15 mouse cellular contexts compared by ENCODE assay signal in the genomic region with DNA sequence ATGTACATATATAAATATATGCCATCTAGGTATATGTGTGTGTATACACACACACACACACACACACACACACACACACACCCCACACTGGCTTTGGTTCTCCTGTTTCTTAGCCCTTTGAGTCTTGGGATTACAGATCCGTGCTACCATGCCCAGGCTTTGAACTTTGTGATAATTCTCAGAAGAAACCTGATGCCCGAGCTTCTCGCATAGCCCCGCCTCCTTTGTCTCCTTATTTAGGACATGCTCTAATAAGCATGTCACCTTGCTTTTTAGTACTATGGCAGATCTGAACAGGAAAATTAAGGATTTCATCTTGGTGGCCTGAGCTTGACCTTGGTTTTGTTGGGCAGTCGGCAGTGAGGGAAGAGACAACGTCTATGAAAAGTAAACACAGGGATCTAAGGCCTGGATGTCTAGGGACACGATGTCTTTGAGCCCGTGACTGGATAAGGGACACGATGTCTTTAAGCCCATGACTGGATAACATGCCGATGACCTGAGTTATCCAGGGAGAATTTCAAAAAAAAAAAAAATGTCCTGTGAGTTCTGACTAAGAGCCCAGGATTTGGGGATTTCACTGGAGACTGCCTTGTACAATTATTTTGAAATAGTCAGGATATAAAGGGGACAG. TPM values are rescaled to one million over a fixed set of nuclear protein-coding genes. Genes with fewer than 3 reads are reported as not detected.
DNase-seq lines count a peak whose midpoint lies in the region; ATAC-seq and TF ChIP-seq lines count a peak whose summit lies in the region.
"Had no signal": no experiment of that assay in that cellular context is flagged by ENCODE, and none has a peak within 500 bp of the region (broad histone marks: within the 10 kb centered on the region; RNA-seq: fewer than 3 reads in every experiment).

No protein-coding gene starts in this region.

- no peak for TF ChIP-seq CTCF in kidney, postnatal 0 days (IDR thresholded peaks at IDR 0.05; ENCODE audit: low read depth)
- TF ChIP-seq CTCF in MEL (IDR thresholded peaks at IDR 0.05 in 2 of 3, conservative IDR thresholded peaks at IDR 0.05 in 1 of 3; ENCODE audit: control insufficient read depth in 1 of 3, insufficient read depth in 1 of 3, low read depth in 2 of 3, low read length in 3 of 3, poor library complexity in 1 of 3, severe bottlenecking in 1 of 3), result no peak
- TF ChIP-seq CTCF in embryonic fibroblast, embryonic 13.5 days (IDR thresholded peaks at IDR 0.05; ENCODE audit: borderline replicate concordance, insufficient read depth, low read length), result no peak

- no peak overlapping the region for H3K4me3 ChIP-seq in kidney, postnatal 0 days (replicated peaks; ENCODE audit: low read depth, low read length)
- H3K4me3 ChIP-seq in MEL (ENCODE audit: control insufficient read depth in 1 of 2, insufficient read depth in 1 of 2, low read depth in 2 of 2, low read length in 2 of 2), result no peak overlapping the region
- H3K4me3 ChIP-seq in embryonic fibroblast, embryonic 13.5 days (ENCODE audit: insufficient read depth, low read length), result no peak overlapping the region
- H3K4me3 ChIP-seq: hindbrain, embryonic 13.5 days; intestine, embryonic 15.5 days; neural tube, embryonic 13.5 days had no signal

- H3K4me2 ChIP-seq in kidney, postnatal 0 days (ENCODE audit: low read length), result no peak overlapping the region
- H3K4me2 ChIP-seq: hindbrain, embryonic 13.5 days; intestine, embryonic 15.5 days; lung, embryonic 14.5 days; neural tube, embryonic 13.5 days had no signal

- H3K9me3 ChIP-seq in kidney, postnatal 0 days (replicated peaks; ENCODE audit: low read length), result no peaks in the 10 kb centered on the region
- H3K9me3 ChIP-seq in MEL (replicated peaks; ENCODE audit: insufficient read depth, low read length), result no peaks in the 10 kb centered on the region
- H3K9me3 ChIP-seq: hindbrain, embryonic 13.5 days; intestine, embryonic 15.5 days; neural tube, embryonic 13.5 days had no signal

- H3K27ac ChIP-seq in kidney, postnatal 0 days, result no peak overlapping the region
- no peak overlapping the region for H3K27ac ChIP-seq in MEL (ENCODE audit: control insufficient read depth, low read depth, low read length)
- peak overlapping the region; percentile 66 for H3K27ac ChIP-seq in embryonic fibroblast, embryonic 13.5 days (ENCODE audit: insufficient read depth, low read length)
- H3K27ac ChIP-seq: hindbrain, embryonic 13.5 days; intestine, embryonic 15.5 days; neural tube, embryonic 13.5 days had no signal

- TF ChIP-seq POLR2A in MEL (IDR thresholded peaks at IDR 0.05; ENCODE audit: control insufficient read depth in 1 of 2, insufficient read depth in 1 of 2, low read depth in 1 of 2, low read length in 2 of 2, poor library complexity in 1 of 2), result no peak
- no peak for TF ChIP-seq POLR2A in embryonic fibroblast, embryonic 13.5 days (IDR thresholded peaks at IDR 0.05; ENCODE audit: low read depth, low read length)

- TF ChIP-seq EP300 in MEL (IDR thresholded peaks at IDR 0.05; ENCODE audit: low read depth in 1 of 2, low read length in 2 of 2), result no peak

- H3K27me3 ChIP-seq in kidney, postnatal 0 days (ENCODE audit: insufficient read depth, low read length), result no peaks in the 10 kb centered on the region
- no peaks in the 10 kb centered on the region for H3K27me3 ChIP-seq in MEL (ENCODE audit: control insufficient read depth in 1 of 2, insufficient read depth in 2 of 2, low read length in 2 of 2)
- H3K27me3 ChIP-seq: hindbrain, embryonic 13.5 days; intestine, embryonic 15.5 days; neural tube, embryonic 13.5 days had no signal

- H3K4me1 ChIP-seq in kidney, postnatal 0 days (replicated peaks; ENCODE audit: insufficient read depth, low read length), result peaks cover 28% of the 10 kb centered on the region
- H3K4me1 ChIP-seq in MEL (ENCODE audit: control insufficient read depth in 1 of 2, insufficient read depth in 2 of 2, low read length in 2 of 2), result peaks cover 19 to 40% of the 10 kb centered on the region in 2 experiments
- H3K4me1 ChIP-seq in embryonic fibroblast, embryonic 13.5 days (ENCODE audit: control insufficient read depth, insufficient read depth, low read length), result peaks cover 44% of the 10 kb centered on the region

- no peaks in the 10 kb centered on the region for H3K79me2 ChIP-seq in MEL (ENCODE audit: control insufficient read depth, insufficient read depth, low read length, poor library complexity)

- H3K36me3 ChIP-seq in kidney, postnatal 0 days (ENCODE audit: insufficient read depth, low read length), result 0 out of 2 replicates have a peak, but pooled peaks cover 2% of the 10 kb centered on the region
- peaks cover 0 to 42% of the 10 kb centered on the region in 2 experiments; a peak in 2 of 4 replicates for H3K36me3 ChIP-seq in MEL (ENCODE audit: control insufficient read depth in 1 of 2, insufficient read depth in 2 of 2, low read length in 2 of 2)
- H3K36me3 ChIP-seq: hindbrain, embryonic 13.5 days; intestine, embryonic 15.5 days; neural tube, embryonic 13.5 days had no signal

- TF ChIP-seq RAD21 in MEL (IDR thresholded peaks at IDR 0.05; ENCODE audit: low read depth, low read length), result no peak

- 0 out of 2 replicates have a peak, but pooled peaks have one; percentile 11 for ATAC-seq in kidney, postnatal 0 days (replicated peaks; ENCODE audit: low FRiP score, low read depth)
- ATAC-seq in CD4-positive, CD25-positive, alpha-beta regulatory T cell, adult 4 months, result no peak
- ATAC-seq: intestine, embryonic 15.5 days had no signal

- no peak overlapping the region for H3K9ac ChIP-seq in kidney, postnatal 0 days (ENCODE audit: low read depth, low read length)
- no peak overlapping the region for H3K9ac ChIP-seq in MEL (ENCODE audit: control insufficient read depth, low read depth, low read length, poor library complexity, severe bottlenecking)
- H3K9ac ChIP-seq: hindbrain, embryonic 13.5 days; intestine, embryonic 15.5 days; lung, embryonic 14.5 days; neural tube, embryonic 13.5 days had no signal

- DNase-seq in adrenal gland, postnatal 14 days, result peak; percentile 31
- DNase-seq in adrenal gland, adult 18-20 months (ENCODE audit: low spot score in 2 of 2), result no peak
- DNase-seq in kidney, postnatal 0 days (ENCODE audit: low spot score), result peak; percentile 57
- no peak for DNase-seq in kidney, postnatal 4 days
- DNase-seq in MEL (ENCODE audit: low read depth, low spot score), result peak; percentile 35
- no peak for DNase-seq in thymus, postnatal 0 days (ENCODE audit: low spot score)
- DNase-seq: adrenal gland, adult 2 months; cerebellum, adult 8-10 months; thymus, postnatal 14 days had no signal

- WGBS in kidney, postnatal 0 days, result 25% methylated on average over 10 of the region's 10 CpGs

TF ChIP-seq in MEL, 35 proteins besides CTCF, POLR2A, EP300 and RAD21:
- TF ChIP-seq ZMIZ1 (IDR thresholded peaks at IDR 0.05; ENCODE audit: low read depth, low read length) (no peak), TAL1 (IDR thresholded peaks at IDR 0.05; ENCODE audit: low read length) (no peak), ELF1 (IDR thresholded peaks at IDR 0.05; ENCODE audit: low read depth, low read length) (no peak), CHD1 (IDR thresholded peaks at IDR 0.05; ENCODE audit: low read depth, low read length) (no peak), ZC3H11A (IDR thresholded peaks at IDR 0.05; ENCODE audit: low read depth, low read length) (no peak), CHD2 (IDR thresholded peaks at IDR 0.05; ENCODE audit: low read length) (no peak), MAX (IDR thresholded peaks at IDR 0.05; ENCODE audit: low read length) (no peak), MAZ (IDR thresholded peaks at IDR 0.05; ENCODE audit: low read depth, low read length) (no peak), BHLHE40 (IDR thresholded peaks at IDR 0.05; ENCODE audit: borderline replicate concordance, low read depth, low read length) (no peak), MEF2A (IDR thresholded peaks at IDR 0.05; ENCODE audit: extremely low read depth, insufficient replicate concordance, low read depth, low read length, poor library complexity, severe bottlenecking) (no peak), ETS1 (IDR thresholded peaks at IDR 0.05; ENCODE audit: low read depth, low read length) (no peak), TBP (IDR thresholded peaks at IDR 0.05; ENCODE audit: low read depth, low read length) (no peak), E2F4 (IDR thresholded peaks at IDR 0.05; ENCODE audit: borderline replicate concordance, low read depth, low read length) (no peak), MYC (IDR thresholded peaks at IDR 0.05; ENCODE audit: low read depth, low read length) (no peak)

RNA-seq across cellular contexts. Expression of a gene that starts 15.0 kb away (rescaled TPM):
- 22.9 and 32.8 TPM in 2 replicates for total RNA-seq in adrenal gland, postnatal 14 days (2021)
- 10 to 100 TPM; 18.8 to 22.6 TPM for total RNA-seq in adrenal gland, adult 18-20 months (2021)
- 12.7 and 16.3 TPM in 2 replicates for polyA plus RNA-seq in kidney, postnatal 0 days (2015; fragmentation: Nextera tagmentation; extraction: Ambion mirVana)
- total RNA-seq in MEL (2012; rRNA removed), result 11.7 and 14.8 TPM in 2 replicates
- polyA plus RNA-seq in MEL (2012; ENCODE audit: insufficient read depth in 1 of 2, insufficient read length in 2 of 2, low read depth in 1 of 2, low replicate concordance in 2 of 2, missing spikeins in 1 of 2), result 10 to 100 TPM in 1 of 2 experiments, not detected in 1; 22.3 TPM
- 4.6 and 8.8 TPM in 2 replicates for polyA plus RNA-seq in embryonic fibroblast, embryonic 13.5 days (2011; ENCODE audit: insufficient read length, low read depth, missing spikeins)
- 1 to 10 TPM; 2.9 to 4.5 TPM for polyA plus RNA-seq in CD4-positive, CD25-positive, alpha-beta regulatory T cell, adult 4 months (2017; shearing (Covaris generic))
- polyA plus RNA-seq in thymus, postnatal 0 days (2015; fragmentation: Nextera tagmentation; extraction: Ambion mirVana), result 5.6 and 6.2 TPM in 2 replicates

Comparison
In these comparisons a context has a peak if more than half of its experiments do, and no peak if none do; other contexts are left out.
1. DNase-seq: peak in adrenal gland, postnatal 14 days (single experiment), kidney, postnatal 0 days (single experiment) and MEL (single experiment); none in adrenal gland, adult 18-20 months (0 of 2), kidney, postnatal 4 days (0 of 2) and thymus, postnatal 0 days (single experiment).